Mouse (Mus musculus): ENCODE data around the gene Zdhhc14.

- TF ChIP-seq CTCF (conservative IDR thresholded peaks at IDR 0.05 in 1 of 2, IDR thresholded peaks at IDR 0.05 in 1 of 2; ENCODE audit: low read depth in 2 of 2, low read length in 2 of 2): no peak
- TF ChIP-seq RAD21 (IDR thresholded peaks at IDR 0.05; ENCODE audit: low read depth, low read length): no peak
- TF ChIP-seq POLR2A (IDR thresholded peaks at IDR 0.05; ENCODE audit: low read depth, low read length): no peak
Measured at GRCm38 (mm10) chr17:5488156-5488555, 4.2 kb upstream of the Zdhhc14 start.

Measured in CH12.LX (cell line).